In genomic region chr7:118483996-118484395, GRCm38 (mm10) we compare ENCODE assay signal across 16 mouse cellular contexts. TPM values are rescaled to one million over a fixed set of nuclear protein-coding genes. Genes with fewer than 3 reads are reported as not detected.
"Had no signal": no experiment of that assay in that cellular context is flagged by ENCODE, and none has a peak within 500 bp of the region (broad histone marks: within the 10 kb centered on the region; RNA-seq: fewer than 3 reads in every experiment).

No protein-coding gene starts in this region.

- ATAC-seq: intestine, embryonic 16.5 days; midbrain, embryonic 15.5 days had no signal

- H3K27me3 ChIP-seq: limb, embryonic 15.5 days; liver, embryonic 15.5 days; stomach, embryonic 15.5 days had no signal

- H3K4me2 ChIP-seq: limb, embryonic 15.5 days; liver, embryonic 15.5 days; midbrain, embryonic 15.5 days; neural tube, embryonic 13.5 days; stomach, embryonic 15.5 days had no signal

- H3K9ac ChIP-seq: limb, embryonic 15.5 days; liver, embryonic 15.5 days; midbrain, embryonic 15.5 days; neural tube, embryonic 13.5 days; stomach, embryonic 15.5 days had no signal

- H3K27ac ChIP-seq: limb, embryonic 15.5 days; liver, embryonic 15.5 days; midbrain, embryonic 10.5 days; midbrain, embryonic 15.5 days; neural tube, embryonic 13.5 days; stomach, embryonic 15.5 days had no signal

- H3K4me3 ChIP-seq: limb, embryonic 15.5 days; liver, embryonic 15.5 days; midbrain, embryonic 10.5 days; midbrain, embryonic 15.5 days; neural tube, embryonic 13.5 days; stomach, embryonic 15.5 days had no signal

- H3K4me1 ChIP-seq: midbrain, embryonic 15.5 days had no signal

- H3K36me3 ChIP-seq: liver, embryonic 15.5 days; midbrain, embryonic 10.5 days; midbrain, embryonic 15.5 days; neural tube, embryonic 13.5 days; stomach, embryonic 15.5 days had no signal

- DNase-seq: kidney, adult 2 months; kidney, postnatal 36 days; layer of hippocampus, adult 9-11 months; layer of hippocampus, postnatal 36 days; lung, postnatal 4 days; right cerebral cortex, postnatal 14 days; thymus, adult 2 months; thymus, postnatal 25 days had no signal

- H3K9me3 ChIP-seq: limb, embryonic 15.5 days; liver, embryonic 15.5 days; midbrain, embryonic 10.5 days; midbrain, embryonic 15.5 days; neural tube, embryonic 13.5 days; stomach, embryonic 15.5 days had no signal

RNA-seq across cellular contexts. Expression of gene Syt17, which starts 36.0 kb away (rescaled TPM):
- total RNA-seq: monocyte, adult 5-6 weeks had no signal
